Mouse (Mus musculus): ENCODE data around the gene Oscar. TPM values are rescaled to one million over a fixed set of nuclear protein-coding genes. Genes with fewer than 3 reads are reported as not detected.

The Oscar gene
- polyA plus RNA-seq, 1 experiment, result 0.44 TPM

Other genes with a start within 250 kb of the Oscar start
- gene Cacng8, start 225.5 kb downstream of the Oscar start, polyA plus RNA-seq (2012; rRNA removed), result 0.15 TPM in 1 of 2 replicates, not detected in the other
- gene Cacng6, start 192.0 kb downstream of the Oscar start, polyA plus RNA-seq (2012; rRNA removed), result not detected in 2 replicates
- gene Tarm1, start 113.5 kb downstream of the Oscar start, polyA plus RNA-seq (2012; rRNA removed), result 0.07 and 0.10 TPM in 2 replicates
- gene Ndufa3, start 1.2 kb upstream of the Oscar start, polyA plus RNA-seq (2012; rRNA removed), result 262 and 303 TPM in 2 replicates
- gene Tfpt, start 13.8 kb upstream of the Oscar start, polyA plus RNA-seq (2012; rRNA removed), result 23.2 and 25.4 TPM in 2 replicates
- 43.2 and 43.7 TPM in 2 replicates for gene Prpf31, start 13.8 kb upstream of the Oscar start, polyA plus RNA-seq (2012; rRNA removed)
- gene Cnot3, start 29.1 kb upstream of the Oscar start, polyA plus RNA-seq (2012; rRNA removed), result 23.5 and 42.6 TPM in 2 replicates
- gene Leng1, start 49.7 kb upstream of the Oscar start, polyA plus RNA-seq (2012; rRNA removed), result 14.0 and 14.8 TPM in 2 replicates
- 120 and 136 TPM in 2 replicates for gene Tmc4, start 61.4 kb upstream of the Oscar start, polyA plus RNA-seq (2012; rRNA removed)
- gene Tsen34, start 76.7 kb upstream of the Oscar start, polyA plus RNA-seq (2012; rRNA removed), result 88.8 and 98.9 TPM in 2 replicates
- gene Mboat7, start 77.4 kb upstream of the Oscar start, polyA plus RNA-seq (2012; rRNA removed), result 25.6 and 31.9 TPM in 2 replicates
- gene Rps9, start 87.8 kb upstream of the Oscar start, polyA plus RNA-seq (2012; rRNA removed), result 3,051 and 3,338 TPM in 2 replicates
- gene Pirb, start 104.2 kb upstream of the Oscar start, polyA plus RNA-seq (2012; rRNA removed), result 12.2 and 12.4 TPM in 2 replicates
- 0.18 and 0.22 TPM in 2 replicates for gene Gm15448, start 209.5 kb upstream of the Oscar start, polyA plus RNA-seq (2012; rRNA removed)
- gene Pira2, start 228.9 kb upstream of the Oscar start, polyA plus RNA-seq (2012; rRNA removed), result 0.33 and 0.65 TPM in 2 replicates

All from urinary bladder, adult 2 months (tissue).